Mouse (Mus musculus): Measurements from ENCODE around the gene Dennd1a. TPM values are rescaled to one million over a fixed set of nuclear protein-coding genes. Genes with fewer than 3 reads are reported as not detected.
A peak's percentile ranks its signal among the peaks of the same experiment; 100 is the strongest.

Gene Dennd1a
- polyA plus RNA-seq, 1 experiment from 2014 or later, result 13.9 TPM

DNA sequence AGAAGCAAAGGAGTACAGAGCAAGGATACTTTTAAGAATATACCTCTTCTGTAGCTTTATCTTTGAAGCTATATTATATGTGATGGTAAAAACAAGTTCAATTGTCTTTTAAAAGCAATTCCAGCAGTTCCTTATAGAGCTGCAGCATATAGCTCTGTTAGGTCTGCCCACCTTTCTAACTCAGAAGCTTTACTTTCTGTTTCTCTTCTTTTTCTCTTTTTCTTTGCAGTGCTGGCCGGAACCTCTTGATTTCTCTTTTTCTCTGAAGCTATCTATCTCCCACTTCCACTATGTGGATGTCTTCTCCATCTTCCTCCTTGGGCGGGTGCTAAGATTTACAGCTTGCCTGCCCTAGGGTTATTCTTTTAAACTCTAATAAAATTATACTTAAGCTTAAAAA is 12.2 kb downstream of the Dennd1a start:
- WGBS, result 94% methylated on average over 2 of the region's 2 CpGs
- Histone ChIP-seq H3K36me3 (ENCODE audit: control insufficient read depth, insufficient read depth, low read length) (no peaks in the 10 kb centered on the region), H3K4me3 (ENCODE audit: low read depth, low read length) (no peak overlapping the region), H3K27me3 (replicated peaks; ENCODE audit: control insufficient read depth, insufficient read depth, low read length) (no peaks in the 10 kb centered on the region), H3K4me1 (ENCODE audit: control insufficient read depth, insufficient read depth, low read length) (no peaks in the 10 kb centered on the region), H3K9me3 (replicated peaks; ENCODE audit: control insufficient read depth, low read length) (no peaks in the 10 kb centered on the region), H3K9ac (ENCODE audit: low read length) (no peak overlapping the region), H3K27ac (ENCODE audit: low read depth, low read length) (no peak overlapping the region), H3K4me2 (ENCODE audit: low read length) (no peak overlapping the region)
- no peak for ATAC-seq
- no peak for DNase-seq (ENCODE audit: low spot score)

DNA sequence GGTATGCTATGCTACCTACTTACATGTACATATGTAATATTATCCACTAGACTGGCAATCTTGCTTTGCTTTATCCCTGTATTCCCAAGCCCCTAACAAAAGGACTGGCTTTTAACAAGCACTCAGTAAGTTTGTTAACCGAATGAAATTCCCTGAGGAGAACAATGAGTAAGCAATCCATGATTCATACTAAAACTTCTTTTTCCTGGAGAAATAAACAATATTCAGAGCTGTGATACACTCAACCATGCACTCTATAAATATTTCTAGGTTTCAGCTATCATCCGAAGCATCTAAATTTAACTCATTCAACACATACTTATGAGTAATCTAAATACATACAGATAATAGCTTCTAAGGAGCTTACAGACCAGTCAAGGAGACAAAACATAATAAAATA is 23.5 kb downstream of the Dennd1a start:
- H3K36me3 ChIP-seq (ENCODE audit: control insufficient read depth, insufficient read depth, low read length), result no peaks in the 10 kb centered on the region
- no peak overlapping the region for H3K4me3 ChIP-seq (ENCODE audit: low read depth, low read length)
- H3K9me3 ChIP-seq (replicated peaks; ENCODE audit: control insufficient read depth, low read length), result no peaks in the 10 kb centered on the region
- no peaks in the 10 kb centered on the region for H3K27me3 ChIP-seq (replicated peaks; ENCODE audit: control insufficient read depth, insufficient read depth, low read length)
- H3K9ac ChIP-seq (ENCODE audit: low read length), result no peak overlapping the region
- H3K4me2 ChIP-seq (ENCODE audit: low read length), result no peak overlapping the region
- ATAC-seq, result no peak
- no peak overlapping the region for H3K27ac ChIP-seq (ENCODE audit: low read depth, low read length)
- H3K4me1 ChIP-seq (ENCODE audit: control insufficient read depth, insufficient read depth, low read length), result no peaks in the 10 kb centered on the region
- 60% methylated on average over 2 of the region's 2 CpGs for WGBS
- DNase-seq (ENCODE audit: low spot score), result no peak

DNA sequence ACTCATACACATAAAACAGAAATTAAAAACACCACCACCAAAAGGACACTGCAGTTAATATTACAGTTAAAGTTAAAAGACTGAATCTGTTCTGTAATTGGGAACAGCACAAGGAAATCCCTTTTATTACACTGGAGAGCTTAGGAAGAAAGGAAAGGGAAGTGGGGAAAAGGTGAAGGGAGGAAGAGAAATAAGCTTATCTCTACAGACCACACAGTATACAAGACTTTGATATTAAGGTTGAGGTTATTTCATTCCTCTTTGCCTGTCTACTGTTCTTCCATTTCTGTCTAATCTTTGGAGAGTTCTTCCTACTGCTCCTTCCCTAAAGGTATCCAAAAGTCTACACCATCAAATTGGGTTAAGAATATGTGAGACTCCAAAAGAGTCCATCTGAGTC is 28.1 kb downstream of the Dennd1a start:
- H3K4me2 ChIP-seq (ENCODE audit: low read length), result no peak overlapping the region
- no peaks in the 10 kb centered on the region for H3K9me3 ChIP-seq (replicated peaks; ENCODE audit: control insufficient read depth, low read length)
- no peak overlapping the region for H3K9ac ChIP-seq (ENCODE audit: low read length)
- no peak overlapping the region for H3K27ac ChIP-seq (ENCODE audit: low read depth, low read length)
- H3K36me3 ChIP-seq (ENCODE audit: control insufficient read depth, insufficient read depth, low read length), result no peaks in the 10 kb centered on the region
- H3K27me3 ChIP-seq (replicated peaks; ENCODE audit: control insufficient read depth, insufficient read depth, low read length), result no peaks in the 10 kb centered on the region
- H3K4me1 ChIP-seq (ENCODE audit: control insufficient read depth, insufficient read depth, low read length), result no peaks in the 10 kb centered on the region
- H3K4me3 ChIP-seq (ENCODE audit: low read depth, low read length), result no peak overlapping the region
- ATAC-seq, result no peak
- DNase-seq (ENCODE audit: low spot score), result no peak

DNA sequence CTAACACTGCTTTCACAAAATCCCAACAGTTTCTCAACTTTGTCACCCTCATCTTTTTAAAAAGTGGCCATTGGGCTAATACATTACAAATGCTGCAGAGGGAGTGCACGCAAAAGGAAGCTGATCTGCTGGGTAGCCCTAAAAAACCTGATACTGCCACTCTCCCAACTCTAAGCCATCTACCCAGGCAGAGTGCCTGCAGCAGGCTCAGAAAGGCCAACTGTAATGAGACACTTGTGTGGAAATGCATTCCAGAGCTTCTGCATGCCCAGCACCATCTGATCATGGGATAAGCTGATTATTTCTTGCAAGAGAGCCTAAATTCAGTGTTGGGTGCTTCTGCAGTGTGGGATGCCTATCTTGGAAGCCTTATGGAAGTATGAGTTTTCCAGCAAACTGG is 49.6 kb downstream of the Dennd1a start:
- Histone ChIP-seq H3K4me2 (ENCODE audit: low read length) (no peak overlapping the region), H3K9me3 (replicated peaks; ENCODE audit: control insufficient read depth, low read length) (no peaks in the 10 kb centered on the region), H3K27me3 (replicated peaks; ENCODE audit: control insufficient read depth, insufficient read depth, low read length) (no peaks in the 10 kb centered on the region), H3K36me3 (ENCODE audit: control insufficient read depth, insufficient read depth, low read length) (no peaks in the 10 kb centered on the region), H3K4me1 (ENCODE audit: control insufficient read depth, insufficient read depth, low read length) (no peaks in the 10 kb centered on the region), H3K9ac (ENCODE audit: low read length) (no peak overlapping the region), H3K4me3 (ENCODE audit: low read depth, low read length) (no peak overlapping the region), H3K27ac (ENCODE audit: low read depth, low read length) (no peak overlapping the region)
- ATAC-seq (no peak), DNase-seq (ENCODE audit: low spot score) (no peak)
- 65% methylated on average over 1 of the region's 1 CpGs for WGBS

DNA sequence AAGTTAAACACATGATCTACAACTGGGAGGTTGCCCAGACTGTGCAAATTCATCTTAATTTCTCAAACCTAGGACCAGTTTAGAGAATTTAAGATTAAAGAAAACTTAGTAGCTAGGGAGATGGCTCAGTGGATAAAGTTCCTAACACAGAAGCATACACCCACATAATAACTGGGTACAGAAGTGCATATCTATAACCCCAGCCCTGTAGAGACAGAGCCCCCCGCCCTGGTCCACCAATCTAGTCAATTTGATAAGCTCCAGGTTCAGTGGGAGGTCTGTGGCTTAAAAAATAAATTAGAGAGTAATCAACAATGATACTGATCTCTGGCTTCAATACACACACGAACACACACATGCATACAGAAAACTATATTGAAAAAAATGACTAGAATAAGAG is 51.6 kb downstream of the Dennd1a start:
- Histone ChIP-seq H3K9me3 (replicated peaks; ENCODE audit: control insufficient read depth, low read length) (no peaks in the 10 kb centered on the region), H3K36me3 (ENCODE audit: control insufficient read depth, insufficient read depth, low read length) (no peaks in the 10 kb centered on the region), H3K27me3 (replicated peaks; ENCODE audit: control insufficient read depth, insufficient read depth, low read length) (no peaks in the 10 kb centered on the region), H3K4me2 (ENCODE audit: low read length) (no peak overlapping the region), H3K9ac (ENCODE audit: low read length) (no peak overlapping the region), H3K4me1 (ENCODE audit: control insufficient read depth, insufficient read depth, low read length) (no peaks in the 10 kb centered on the region), H3K27ac (ENCODE audit: low read depth, low read length) (no peak overlapping the region), H3K4me3 (ENCODE audit: low read depth, low read length) (no peak overlapping the region)
- WGBS, result 95% methylated on average over 2 of the region's 2 CpGs
- no peak for DNase-seq (ENCODE audit: low spot score)
- no peak for ATAC-seq

DNA sequence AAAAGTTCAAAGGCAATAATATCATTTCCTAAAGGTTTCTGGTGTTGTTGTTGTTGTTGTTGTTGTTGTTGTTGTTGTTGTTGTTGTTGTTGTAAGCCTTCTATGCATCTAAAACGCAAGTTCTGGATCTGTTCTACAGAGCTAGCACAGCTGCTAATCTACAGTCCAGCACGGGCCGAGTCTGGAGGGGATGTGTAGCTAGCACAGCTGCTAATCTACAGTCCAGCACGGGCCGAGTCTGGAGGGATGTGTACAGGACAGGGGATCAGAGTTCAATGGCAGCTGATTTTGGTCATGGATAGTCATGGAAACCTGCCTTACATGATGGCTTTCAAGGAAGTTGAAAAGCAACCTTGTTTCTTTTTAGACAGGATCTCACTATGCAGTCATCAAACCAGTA is 57.3 kb downstream of the Dennd1a start:
- Histone ChIP-seq H3K4me2 (ENCODE audit: low read length) (no peak overlapping the region), H3K9ac (ENCODE audit: low read length) (no peak overlapping the region), H3K4me3 (ENCODE audit: low read depth, low read length) (no peak overlapping the region), H3K4me1 (ENCODE audit: control insufficient read depth, insufficient read depth, low read length) (peaks cover 3% of the 10 kb centered on the region; the same call in 1 of the 2 replicates), H3K36me3 (ENCODE audit: control insufficient read depth, insufficient read depth, low read length) (no peaks in the 10 kb centered on the region), H3K27me3 (replicated peaks; ENCODE audit: control insufficient read depth, insufficient read depth, low read length) (no peaks in the 10 kb centered on the region), H3K27ac (ENCODE audit: low read depth, low read length) (no peak overlapping the region), H3K9me3 (replicated peaks; ENCODE audit: control insufficient read depth, low read length) (no peaks in the 10 kb centered on the region)
- WGBS, result 92% methylated on average over 5 of the region's 5 CpGs
- no peak for ATAC-seq
- DNase-seq (ENCODE audit: low spot score), result no peak

DNA sequence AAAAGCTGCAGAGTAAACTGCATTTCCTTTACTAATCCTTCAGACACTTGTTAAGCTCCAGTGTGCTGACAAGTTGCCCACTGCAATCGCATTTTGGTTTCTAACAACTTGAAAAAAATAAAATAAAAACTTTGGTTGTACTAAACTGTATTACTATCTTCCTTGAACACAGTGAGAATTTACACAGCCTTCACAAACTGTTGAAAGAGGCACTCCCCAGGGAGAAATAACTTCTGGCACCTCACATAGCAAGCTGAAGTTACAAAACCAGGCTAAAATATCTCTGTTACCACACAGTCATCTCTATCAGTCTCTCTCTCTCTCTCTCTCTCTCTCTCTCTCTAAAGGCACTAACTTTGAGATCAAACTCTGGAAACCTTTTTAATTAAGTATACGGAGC is 63.4 kb downstream of the Dennd1a start:
- Histone ChIP-seq H3K9ac (ENCODE audit: low read length) (no peak overlapping the region), H3K27ac (ENCODE audit: low read depth, low read length) (no peak overlapping the region), H3K9me3 (replicated peaks; ENCODE audit: control insufficient read depth, low read length) (no peaks in the 10 kb centered on the region), H3K36me3 (ENCODE audit: control insufficient read depth, insufficient read depth, low read length) (no peaks in the 10 kb centered on the region), H3K27me3 (replicated peaks; ENCODE audit: control insufficient read depth, insufficient read depth, low read length) (no peaks in the 10 kb centered on the region), H3K4me2 (ENCODE audit: low read length) (no peak overlapping the region), H3K4me1 (ENCODE audit: control insufficient read depth, insufficient read depth, low read length) (peaks cover 33% of the 10 kb centered on the region), H3K4me3 (ENCODE audit: low read depth, low read length) (no peak overlapping the region)
- DNase-seq (ENCODE audit: low spot score), result no peak
- WGBS, result 15% methylated on average over 2 of the region's 2 CpGs
- ATAC-seq, result no peak

DNA sequence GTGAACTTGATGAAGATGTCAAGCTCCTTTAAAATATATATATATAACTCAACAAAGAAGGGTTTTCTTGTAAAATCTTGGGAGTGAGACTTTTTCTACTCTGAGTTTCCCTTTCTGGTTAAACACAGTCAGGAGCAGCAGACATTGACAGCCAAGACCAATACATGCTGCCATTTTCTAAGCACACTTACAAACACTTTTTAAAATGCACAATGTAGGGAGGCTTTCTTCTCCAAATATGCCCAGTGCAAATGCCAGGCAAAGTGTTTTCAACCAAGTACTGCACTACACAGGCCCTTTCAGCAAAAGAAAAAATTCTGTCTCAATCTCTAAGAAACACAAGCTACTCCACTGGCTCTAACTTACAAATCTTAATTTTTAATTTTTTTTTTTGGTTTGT is 65.7 kb downstream of the Dennd1a start:
- peak; percentile 69 for ATAC-seq
- peak overlapping the region; percentile 44; the same call in 1 of the 2 replicates for H3K27ac ChIP-seq (ENCODE audit: low read depth, low read length)

DNA sequence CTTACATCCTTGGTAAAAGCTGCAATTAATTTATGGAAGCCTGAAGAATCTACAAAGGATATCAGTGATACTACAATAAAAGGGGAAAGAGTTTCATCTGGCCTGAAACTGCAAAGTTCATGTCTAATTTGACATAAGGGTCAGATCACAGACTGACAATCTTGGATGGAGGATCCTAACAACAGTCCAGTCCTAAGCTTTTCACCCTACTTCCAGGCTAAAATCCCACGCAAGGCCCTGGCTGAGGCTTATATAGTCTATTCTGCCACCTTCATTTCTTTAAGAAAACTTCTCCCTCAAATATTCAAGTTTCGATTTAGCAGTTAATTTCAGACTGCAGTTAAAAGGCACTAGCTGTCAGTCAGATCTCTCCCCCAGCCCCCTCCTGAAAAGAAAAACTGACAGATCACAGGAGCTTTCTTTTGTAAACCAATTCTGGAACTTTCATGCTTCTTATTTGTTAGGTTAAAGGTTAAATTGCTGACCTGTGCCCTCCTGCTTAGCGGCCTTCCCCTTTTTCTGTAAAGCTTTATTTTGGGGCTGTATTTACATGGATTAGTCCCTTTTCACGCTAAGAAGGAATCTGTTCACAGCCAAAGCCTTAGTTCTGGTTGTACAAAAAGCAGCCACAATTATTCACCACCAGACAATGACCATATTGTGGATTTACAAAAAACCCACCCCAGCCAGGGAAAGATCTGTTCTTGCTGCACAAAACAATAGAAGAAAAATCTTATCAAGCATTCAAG is 66.3 kb downstream of the Dennd1a start:
- Histone ChIP-seq H3K4me2 (ENCODE audit: low read length) (no peak overlapping the region), H3K9ac (ENCODE audit: low read length) (no peak overlapping the region; the same call in 1 of the 2 replicates), H3K27ac (ENCODE audit: low read depth, low read length) (peak overlapping the region; percentile 44; the same call in 1 of the 2 replicates), H3K36me3 (ENCODE audit: control insufficient read depth, insufficient read depth, low read length) (no peaks in the 10 kb centered on the region), H3K27me3 (replicated peaks; ENCODE audit: control insufficient read depth, insufficient read depth, low read length) (no peaks in the 10 kb centered on the region), H3K9me3 (replicated peaks; ENCODE audit: control insufficient read depth, low read length) (no peaks in the 10 kb centered on the region), H3K4me3 (ENCODE audit: low read depth, low read length) (no peak overlapping the region), H3K4me1 (ENCODE audit: control insufficient read depth, insufficient read depth, low read length) (peaks cover 33% of the 10 kb centered on the region)
- ATAC-seq, result peak; percentile 85
- WGBS, result 3% methylated on average over 4 of the region's 4 CpGs
- peak; percentile 70 for DNase-seq (ENCODE audit: low spot score)

More for the DNA sequence above, 65.7 kb downstream of the Dennd1a start:
- H3K4me3 ChIP-seq (ENCODE audit: low read depth, low read length), result no peak overlapping the region
- H3K27me3 ChIP-seq (replicated peaks; ENCODE audit: control insufficient read depth, insufficient read depth, low read length), result no peaks in the 10 kb centered on the region
- DNase-seq (ENCODE audit: low spot score), result no peak
- H3K36me3 ChIP-seq (ENCODE audit: control insufficient read depth, insufficient read depth, low read length), result no peaks in the 10 kb centered on the region
- no peak overlapping the region for H3K4me2 ChIP-seq (ENCODE audit: low read length)
- H3K9me3 ChIP-seq (replicated peaks; ENCODE audit: control insufficient read depth, low read length), result no peaks in the 10 kb centered on the region
- peaks cover 33% of the 10 kb centered on the region for H3K4me1 ChIP-seq (ENCODE audit: control insufficient read depth, insufficient read depth, low read length)
- no peak overlapping the region for H3K9ac ChIP-seq (ENCODE audit: low read length)
